Mouse (Mus musculus) liver, embryonic 11.5 days (tissue): ENCODE measurements at regions not wholly inside any gene's neighbourhood (a gene's known extent, or its start where the extent isn't known, plus 50 kb on each side); places are given as distances from the start of the nearest gene placed in this dataset.

ENCODE experiments used
- ATAC-seq: fragments of 200-750 bp; cut with Nextera tagmentation; replicated peaks from 2 replicates; pipeline ENCODE4 v1.8.0; 2017; ENCODE audit warnings: moderate number of reproducible peaks, mild to moderate bottlenecking, moderate TSS enrichment, moderate library complexity; ENCODE audit not compliant: low FRiP score
- DNase-seq: peaks from one replicate; pipeline ENCODE4 v3.0.0-alpha.2; 2017; ENCODE audit warnings: low spot score
- H3K27ac ChIP-seq: fragments of 300-500 bp; sonication (generic); 2 replicates; pipeline ENCODE4 v1.5.1; 2014; ENCODE audit warnings: mild to moderate bottlenecking, low read depth, low read length, control low read depth
- H3K27me3 ChIP-seq: fragments of 300-500 bp; sonication (generic); replicated peaks from 2 replicates; pipeline ENCODE4 v1.6.1; 2014; ENCODE audit warnings: low read length, mixed read lengths; ENCODE audit not compliant: control insufficient read depth, insufficient read depth
- H3K36me3 ChIP-seq: fragments of 300-500 bp; sonication (generic); 2 replicates; pipeline ENCODE4 v1.6.1; 2014; ENCODE audit warnings: mild to moderate bottlenecking, low read length, moderate library complexity, mixed read lengths; ENCODE audit not compliant: control insufficient read depth, insufficient read depth
- H3K4me1 ChIP-seq: fragments of 300-500 bp; sonication (generic); replicated peaks from 2 replicates; pipeline ENCODE4 v1.6.1; 2014; ENCODE audit warnings: low read length, mixed read lengths; ENCODE audit not compliant: control insufficient read depth, insufficient read depth
- H3K4me2 ChIP-seq: fragments of 300-500 bp; sonication (generic); 2 replicates; pipeline ENCODE4 v1.6.1; 2014; ENCODE audit warnings: mild to moderate bottlenecking, control low read depth, moderate library complexity
- H3K4me3 ChIP-seq: fragments of 300-500 bp; sonication (generic); 2 replicates; pipeline ENCODE4 v1.5.1; 2014; ENCODE audit warnings: low read depth, low read length, control low read depth
- H3K9ac ChIP-seq: fragments of 300-500 bp; sonication (generic); 2 replicates; pipeline ENCODE4 v1.6.1; 2014; ENCODE audit warnings: low read depth, low read length, control low read depth
- H3K9me3 ChIP-seq: fragments of 300-500 bp; sonication (generic); 2 replicates; pipeline ENCODE4 v1.6.1; 2016; ENCODE audit warnings: low read length, inconsistent platforms, mixed read lengths; ENCODE audit not compliant: control insufficient read depth
- WGBS: fragments of 180-500 bp; shearing (Covaris S2); extraction: QIAGEN DNeasy Blood & Tissue Kit; methylation state at CpG from one replicate; pipeline ENCODE4 v1.1.7; 2014; 5-methylcytosine and 5-hydroxymethylcytosine counted together

DNA sequence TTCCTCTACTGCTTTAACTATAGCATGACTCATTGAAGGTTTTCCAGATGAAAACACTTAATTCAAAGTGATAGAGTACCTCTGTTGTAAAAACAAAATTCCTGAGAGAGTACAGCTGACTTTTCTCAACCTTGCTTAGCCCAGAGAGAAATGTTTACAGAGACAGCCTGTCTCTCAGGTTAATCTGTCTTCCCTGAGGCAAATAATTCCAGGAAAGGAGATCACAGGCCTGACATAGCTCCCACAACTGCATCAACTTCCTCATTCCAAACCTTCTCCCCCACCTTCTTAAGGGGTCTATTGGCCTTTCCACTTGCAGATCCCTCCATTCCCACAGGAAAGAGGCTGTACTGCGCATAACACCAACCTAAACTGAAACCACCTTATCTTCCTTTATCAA, 586.1 kb upstream of the Impad1 start:
- Histone ChIP-seq H3K9ac (no peak overlapping the region), H3K27ac (no peak overlapping the region), H3K4me2 (no peak overlapping the region), H3K4me1 (no peaks in the 10 kb centered on the region), H3K4me3 (no peak overlapping the region), H3K27me3 (no peaks in the 10 kb centered on the region), H3K36me3 (no peaks in the 10 kb centered on the region), H3K9me3 (no peaks in the 10 kb centered on the region)
- DNase-seq, result no peak
- no peak for ATAC-seq
- WGBS, result 52% methylated on average over 1 of the region's 1 CpGs

DNA sequence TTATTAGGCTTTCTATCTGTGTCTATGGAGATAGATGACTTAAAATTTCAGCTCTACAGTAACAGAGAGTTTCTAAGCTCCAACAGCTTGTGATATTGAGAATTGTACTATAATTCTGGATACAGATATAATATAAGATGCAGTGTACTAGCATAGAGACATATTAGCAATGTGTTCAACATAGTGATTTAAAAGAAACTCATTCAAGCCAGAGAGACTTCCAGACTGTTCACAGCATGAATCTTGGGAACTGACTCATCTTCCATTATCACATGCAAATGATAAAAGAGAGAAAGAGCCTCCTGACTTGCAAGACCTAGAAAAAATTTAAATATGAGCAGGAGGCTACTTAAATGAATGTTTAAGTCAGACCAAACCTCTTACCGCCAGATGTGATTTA, 565.1 kb upstream of the Impad1 start:
- 83% methylated on average over 1 of the region's 1 CpGs for WGBS
- H3K36me3 ChIP-seq, result no peaks in the 10 kb centered on the region
- DNase-seq (no peak), ATAC-seq (no peak)
- H3K27me3 ChIP-seq, result no peaks in the 10 kb centered on the region
- H3K4me1 ChIP-seq, result no peaks in the 10 kb centered on the region
- no peak overlapping the region for H3K4me2 ChIP-seq
- H3K27ac ChIP-seq, result no peak overlapping the region
- no peaks in the 10 kb centered on the region for H3K9me3 ChIP-seq
- no peak overlapping the region for H3K9ac ChIP-seq
- no peak overlapping the region for H3K4me3 ChIP-seq

DNA sequence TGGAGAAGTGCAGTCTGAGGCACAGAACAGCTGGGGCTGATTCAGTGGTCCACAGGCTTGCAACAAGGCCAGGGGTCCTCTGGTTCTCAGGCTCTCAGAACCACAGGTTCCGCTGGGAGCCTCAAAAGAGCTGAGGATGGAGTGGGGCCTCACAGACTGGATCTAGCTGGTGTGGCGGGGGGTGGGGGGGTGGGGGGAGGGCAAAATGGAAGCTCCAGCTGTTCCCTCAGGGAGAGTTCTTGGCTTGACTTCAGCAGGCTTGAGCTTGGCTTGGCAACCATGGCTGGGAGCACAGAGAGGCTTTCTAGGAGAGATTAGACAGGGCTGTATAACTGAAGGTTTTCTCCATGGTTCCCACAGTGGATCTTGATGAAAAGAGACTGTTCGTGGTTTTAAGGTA, 553.1 kb upstream of the Impad1 start:
- DNase-seq, result no peak
- Histone ChIP-seq H3K9ac (no peak overlapping the region), H3K36me3 (no peaks in the 10 kb centered on the region), H3K9me3 (no peaks in the 10 kb centered on the region), H3K4me2 (no peak overlapping the region), H3K27me3 (no peaks in the 10 kb centered on the region), H3K27ac (no peak overlapping the region), H3K4me3 (no peak overlapping the region), H3K4me1 (no peaks in the 10 kb centered on the region)
- no peak for ATAC-seq
- WGBS, result 77% methylated on average over 3 of the region's 3 CpGs

DNA sequence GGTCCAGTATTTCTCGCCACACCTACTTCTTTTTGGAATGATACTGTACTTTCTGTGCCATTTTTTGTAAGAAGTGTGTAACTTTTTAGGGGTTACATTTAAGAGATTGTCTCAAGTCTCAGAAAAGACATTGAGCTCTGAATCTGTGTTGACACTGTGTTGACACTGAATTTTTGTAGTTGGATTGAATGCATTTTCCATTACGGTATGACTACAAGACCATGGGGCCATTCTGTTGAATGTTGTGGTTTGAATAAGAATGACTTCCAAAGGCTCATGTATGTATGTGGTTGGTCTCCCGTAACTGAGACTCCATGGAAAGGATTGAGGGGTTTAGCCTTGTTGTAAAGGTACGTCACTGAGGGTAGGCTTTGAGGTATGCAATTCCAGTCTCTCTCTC, 551.6 kb upstream of the Impad1 start:
- WGBS, result 84% methylated on average over 4 of the region's 4 CpGs
- ATAC-seq, result no peak
- DNase-seq, result no peak
- no peak overlapping the region for H3K27ac ChIP-seq
- no peaks in the 10 kb centered on the region for H3K4me1 ChIP-seq
- no peaks in the 10 kb centered on the region for H3K27me3 ChIP-seq
- no peaks in the 10 kb centered on the region for H3K9me3 ChIP-seq
- no peaks in the 10 kb centered on the region for H3K36me3 ChIP-seq
- no peak overlapping the region for H3K4me3 ChIP-seq
- no peak overlapping the region for H3K4me2 ChIP-seq
- no peak overlapping the region for H3K9ac ChIP-seq

DNA sequence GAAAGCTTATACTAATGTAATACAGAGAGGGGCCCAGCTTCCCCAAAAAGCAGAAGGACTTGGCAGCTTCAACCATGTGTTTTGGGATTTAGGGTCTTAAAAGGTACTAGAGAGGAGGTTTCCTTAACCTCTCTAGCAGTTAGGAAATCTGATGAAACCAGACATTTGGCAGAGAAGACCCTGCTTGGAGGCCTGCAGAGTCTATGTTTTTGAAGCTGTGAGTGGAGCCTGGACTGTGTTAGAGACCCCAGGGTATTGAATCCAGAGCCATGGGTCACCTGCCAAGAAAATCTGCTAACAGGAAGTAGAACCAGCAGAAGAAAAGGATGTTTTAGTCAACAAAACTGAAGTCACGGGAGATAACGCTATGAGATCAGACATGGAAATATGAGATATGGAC, 551.2 kb upstream of the Impad1 start:
- DNase-seq, result no peak
- no peaks in the 10 kb centered on the region for H3K36me3 ChIP-seq
- WGBS, result 67% methylated on average over 2 of the region's 2 CpGs
- no peak overlapping the region for H3K4me3 ChIP-seq
- no peak overlapping the region for H3K9ac ChIP-seq
- H3K27me3 ChIP-seq, result no peaks in the 10 kb centered on the region
- H3K4me2 ChIP-seq, result no peak overlapping the region
- no peak for ATAC-seq
- H3K4me1 ChIP-seq, result no peaks in the 10 kb centered on the region
- H3K9me3 ChIP-seq, result no peaks in the 10 kb centered on the region
- H3K27ac ChIP-seq, result no peak overlapping the region

DNA sequence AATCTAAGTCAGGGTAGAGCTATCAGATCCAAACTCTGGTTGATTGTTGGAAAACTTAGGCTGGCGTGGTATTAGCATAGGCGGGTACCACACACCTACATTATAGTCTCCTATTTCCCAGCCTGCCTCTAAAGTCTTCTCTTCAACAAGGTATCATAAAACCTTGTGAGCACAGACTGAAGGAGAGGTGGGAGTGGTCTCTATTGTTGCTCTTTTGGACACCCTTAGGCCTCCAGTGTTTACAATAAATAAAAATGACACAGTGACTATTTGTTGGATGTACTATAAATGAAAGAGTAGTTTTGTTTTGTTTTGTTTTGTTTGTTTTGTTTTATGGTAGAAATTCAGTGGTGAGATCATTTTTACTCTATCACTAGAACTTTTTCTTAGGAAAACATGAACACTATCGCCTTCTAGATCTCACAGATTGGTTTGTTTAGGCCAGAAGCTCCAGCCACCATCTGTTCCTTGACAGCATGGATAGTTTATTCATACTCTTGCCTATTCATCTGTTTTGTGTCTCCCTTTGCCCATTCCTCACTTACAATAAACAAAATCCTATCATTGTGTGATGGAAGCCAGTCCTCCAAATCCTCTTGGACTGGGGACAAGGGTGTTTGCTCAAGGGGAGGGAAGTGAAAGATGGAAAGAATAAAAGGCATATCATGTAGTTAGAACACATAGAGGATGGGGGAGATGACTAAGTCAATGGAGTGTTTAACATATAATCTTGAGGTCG, 544.2 kb upstream of the Impad1 start:
- H3K4me3 ChIP-seq, result no peak overlapping the region
- H3K9ac ChIP-seq, result no peak overlapping the region
- no peak overlapping the region for H3K27ac ChIP-seq
- DNase-seq, result no peak
- WGBS, result 72% methylated on average over 4 of the region's 4 CpGs
- no peak for ATAC-seq
- no peak overlapping the region for H3K4me2 ChIP-seq
- no peaks in the 10 kb centered on the region for H3K36me3 ChIP-seq
- no peaks in the 10 kb centered on the region for H3K9me3 ChIP-seq
- H3K4me1 ChIP-seq, result no peaks in the 10 kb centered on the region
- H3K27me3 ChIP-seq, result no peaks in the 10 kb centered on the region

DNA sequence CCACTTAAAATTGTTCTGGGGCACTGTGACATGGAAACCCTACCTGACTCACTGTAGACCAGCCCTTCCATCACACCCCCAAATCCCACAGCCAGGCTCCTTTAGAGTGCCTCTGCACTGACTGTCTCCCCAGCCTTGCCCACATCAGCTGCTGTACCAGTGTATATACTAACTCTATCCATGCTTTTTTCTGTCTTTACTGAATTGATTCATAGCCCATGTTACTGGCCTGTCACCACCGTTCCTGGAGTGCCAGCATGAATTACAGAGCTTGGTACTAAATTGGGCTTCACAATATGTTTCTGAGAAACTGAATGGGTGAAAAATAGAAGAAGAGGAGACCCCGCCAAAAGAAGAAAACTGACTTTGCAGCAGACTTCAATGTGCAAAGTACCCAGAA, 541.9 kb upstream of the Impad1 start:
- Histone ChIP-seq H3K36me3 (no peaks in the 10 kb centered on the region), H3K4me3 (no peak overlapping the region), H3K27ac (no peak overlapping the region), H3K4me2 (no peak overlapping the region), H3K9me3 (no peaks in the 10 kb centered on the region), H3K4me1 (no peaks in the 10 kb centered on the region), H3K9ac (no peak overlapping the region), H3K27me3 (no peaks in the 10 kb centered on the region)
- ATAC-seq (no peak), DNase-seq (no peak)
- 76% methylated on average over 2 of the region's 2 CpGs for WGBS

DNA sequence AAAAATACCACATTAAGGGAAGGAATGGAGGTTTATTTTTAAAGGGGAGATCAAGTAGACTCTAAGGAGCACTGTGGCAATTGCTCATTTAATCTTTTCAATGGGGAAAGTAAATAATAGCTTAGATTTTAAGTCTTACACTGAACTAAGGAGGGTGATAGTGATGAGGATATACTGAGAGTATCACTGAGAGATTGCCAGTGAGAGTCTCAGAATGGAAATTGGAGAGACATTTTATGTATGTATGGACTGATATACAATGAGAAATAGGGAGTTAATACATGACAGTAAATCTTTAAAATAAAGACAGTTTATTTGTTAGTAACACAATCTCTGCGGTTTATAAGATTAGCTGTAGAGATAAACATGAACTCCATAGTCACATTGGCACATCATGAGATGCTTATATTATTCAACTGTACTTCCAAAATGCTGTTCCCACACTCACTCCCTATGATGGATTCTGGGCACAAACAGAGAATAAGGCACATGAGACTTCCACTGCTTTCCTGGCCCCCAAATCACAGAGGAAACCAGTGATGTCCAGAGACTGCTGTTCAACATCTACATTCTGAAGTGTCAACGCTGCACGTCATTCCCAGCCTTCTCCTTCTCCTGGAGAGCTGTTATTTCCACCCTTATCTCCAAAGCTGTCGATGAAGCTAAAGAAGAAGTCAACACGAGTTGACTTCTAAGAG, 535.5 kb upstream of the Impad1 start:
- no peaks in the 10 kb centered on the region for H3K27me3 ChIP-seq
- no peak overlapping the region for H3K4me2 ChIP-seq
- no peaks in the 10 kb centered on the region for H3K9me3 ChIP-seq
- H3K9ac ChIP-seq, result no peak overlapping the region
- no peaks in the 10 kb centered on the region for H3K36me3 ChIP-seq
- H3K4me1 ChIP-seq, result no peaks in the 10 kb centered on the region
- WGBS, result 31% methylated on average over 5 of the region's 5 CpGs
- no peak overlapping the region for H3K27ac ChIP-seq
- H3K4me3 ChIP-seq, result no peak overlapping the region
- DNase-seq (no peak), ATAC-seq (no peak)

DNA sequence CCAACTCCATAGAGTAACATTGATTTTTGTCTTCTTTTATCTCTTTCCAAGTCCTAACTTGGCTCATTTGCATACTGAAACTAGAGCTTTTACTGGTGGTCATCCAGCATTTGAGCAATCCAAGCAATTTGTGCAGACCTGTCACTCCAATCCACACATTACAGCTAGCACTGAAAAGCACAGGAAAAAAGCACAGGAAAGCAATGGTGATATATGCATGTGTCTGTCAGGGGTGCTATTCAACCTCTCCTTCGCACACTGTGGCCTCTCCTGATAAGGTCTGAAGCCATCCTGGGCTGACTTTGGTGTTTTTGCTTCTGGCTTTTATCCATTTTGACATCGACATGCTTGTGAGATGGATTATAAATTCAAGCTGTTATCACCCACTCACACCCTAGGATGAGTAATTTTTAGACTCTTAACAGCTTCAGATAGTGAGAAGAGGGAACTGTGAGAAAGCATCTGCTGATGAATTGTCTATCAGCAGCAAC, 534.1 kb upstream of the Impad1 start:
- Histone ChIP-seq H3K27me3 (no peaks in the 10 kb centered on the region), H3K36me3 (no peaks in the 10 kb centered on the region), H3K9ac (no peak overlapping the region), H3K4me1 (no peaks in the 10 kb centered on the region), H3K4me2 (no peak overlapping the region), H3K4me3 (no peak overlapping the region), H3K9me3 (no peaks in the 10 kb centered on the region), H3K27ac (no peak overlapping the region)
- WGBS, result 28% methylated on average over 2 of the region's 2 CpGs
- DNase-seq, result no peak
- ATAC-seq, result peak; percentile 68
